Mouse (Mus musculus): ENCODE measurements around the gene Krt18. TPM values are rescaled to one million over a fixed set of nuclear protein-coding genes. Genes with fewer than 3 reads are reported as not detected.
A peak's percentile ranks its signal among the peaks of the same experiment; 100 is the strongest.

Gene Krt18
- polyA plus RNA-seq, 1 experiment from 2014 or later: 252 TPM

DNA sequence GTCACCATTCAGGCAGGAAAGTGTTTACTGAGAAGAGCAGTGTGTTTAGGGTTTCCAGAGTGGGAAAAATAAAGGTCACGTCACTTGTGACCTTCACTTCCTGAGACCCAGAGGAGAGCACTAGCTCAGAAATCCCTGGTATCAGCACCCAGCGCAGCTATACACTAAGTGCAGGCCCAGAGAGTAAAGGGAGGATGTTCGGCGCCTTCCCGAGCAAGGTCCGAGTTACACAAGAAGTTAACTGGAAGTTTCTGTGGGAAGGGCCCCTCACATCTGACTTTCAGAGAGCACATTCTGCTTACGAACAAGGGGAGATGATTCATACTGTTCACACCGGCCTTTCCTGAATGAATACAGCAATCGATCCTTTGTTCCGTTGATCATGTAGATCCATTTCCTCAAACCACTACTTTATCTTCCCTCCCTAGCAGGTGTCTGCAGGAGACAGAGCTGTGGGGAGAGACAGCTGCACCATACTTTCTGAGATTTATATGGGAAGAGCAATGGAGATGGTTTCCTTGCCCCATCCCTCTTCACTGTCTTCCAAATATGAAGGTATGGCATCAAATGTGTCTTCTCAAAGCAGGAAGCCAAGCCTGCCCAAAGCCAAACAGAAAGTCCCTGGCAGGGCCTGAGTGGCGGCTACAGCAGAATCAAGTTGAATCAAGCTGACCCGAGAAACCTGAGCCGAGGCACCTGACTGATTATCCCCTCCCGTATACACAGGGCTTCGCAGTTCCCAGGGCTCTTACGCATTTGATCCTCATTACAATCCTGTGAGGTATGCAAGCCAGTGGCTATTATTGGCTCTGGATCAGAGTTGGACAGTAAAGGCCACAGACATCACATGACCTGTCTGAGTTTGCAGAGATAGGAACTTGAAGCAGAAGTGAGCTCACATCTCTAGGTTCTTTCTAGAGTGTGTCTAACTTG lies 6.4 kb downstream of the Krt18 start:
- WGBS: 59% methylated on average over 16 of the region's 16 CpGs
- Histone ChIP-seq H3K9me3 (replicated peaks; ENCODE audit: low read length) (no peaks in the 10 kb centered on the region), H3K27ac (no peak overlapping the region), H3K36me3 (ENCODE audit: insufficient read depth, low read length) (0 out of 2 replicates have a peak, but pooled peaks cover 3% of the 10 kb centered on the region), H3K4me1 (replicated peaks; ENCODE audit: insufficient read depth, low read length) (no peaks in the 10 kb centered on the region), H3K9ac (ENCODE audit: low read depth, low read length) (no peak overlapping the region), H3K4me3 (replicated peaks; ENCODE audit: low read depth, low read length) (no peak overlapping the region), H3K4me2 (ENCODE audit: low read length) (no peak overlapping the region), H3K27me3 (ENCODE audit: insufficient read depth, low read length) (no peaks in the 10 kb centered on the region)
- DNase-seq (ENCODE audit: low spot score): no peak
- ATAC-seq (replicated peaks; ENCODE audit: low FRiP score, low read depth): no peak; the same call in 1 of the 2 replicates
- no peak for TF ChIP-seq CTCF (IDR thresholded peaks at IDR 0.05; ENCODE audit: low read depth)

DNA sequence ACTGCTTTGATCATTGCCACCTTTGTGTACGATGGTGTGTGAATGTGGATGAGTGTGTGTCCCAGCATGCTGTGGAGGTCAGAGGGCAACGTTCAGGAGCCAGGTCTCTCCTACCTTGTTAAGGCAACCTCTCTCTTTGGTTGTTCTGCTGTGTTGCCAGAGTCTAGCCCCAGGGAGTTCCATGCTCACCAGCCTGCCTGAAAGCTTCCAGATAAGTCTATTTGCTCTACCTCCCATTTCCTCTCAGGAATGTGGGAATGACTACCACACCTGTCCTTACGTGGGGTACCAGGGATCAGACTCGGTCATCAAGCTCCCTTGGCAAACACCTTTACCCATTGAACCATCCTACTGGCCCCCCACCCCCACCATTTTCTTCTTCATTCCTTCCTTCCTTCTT lies 12.3 kb downstream of the Krt18 start:
- Histone ChIP-seq H3K9ac (ENCODE audit: low read depth, low read length) (no peak overlapping the region), H3K9me3 (replicated peaks; ENCODE audit: low read length) (no peaks in the 10 kb centered on the region), H3K4me1 (replicated peaks; ENCODE audit: insufficient read depth, low read length) (no peaks in the 10 kb centered on the region), H3K27me3 (ENCODE audit: insufficient read depth, low read length) (no peaks in the 10 kb centered on the region), H3K36me3 (ENCODE audit: insufficient read depth, low read length) (no peaks in the 10 kb centered on the region), H3K4me2 (ENCODE audit: low read length) (no peak overlapping the region), H3K27ac (no peak overlapping the region), H3K4me3 (replicated peaks; ENCODE audit: low read depth, low read length) (no peak overlapping the region)
- 69% methylated on average over 4 of the region's 4 CpGs for WGBS
- DNase-seq (ENCODE audit: low spot score): no peak
- no peak for TF ChIP-seq CTCF (IDR thresholded peaks at IDR 0.05; ENCODE audit: low read depth)
- no peak for ATAC-seq (replicated peaks; ENCODE audit: low FRiP score, low read depth)

DNA sequence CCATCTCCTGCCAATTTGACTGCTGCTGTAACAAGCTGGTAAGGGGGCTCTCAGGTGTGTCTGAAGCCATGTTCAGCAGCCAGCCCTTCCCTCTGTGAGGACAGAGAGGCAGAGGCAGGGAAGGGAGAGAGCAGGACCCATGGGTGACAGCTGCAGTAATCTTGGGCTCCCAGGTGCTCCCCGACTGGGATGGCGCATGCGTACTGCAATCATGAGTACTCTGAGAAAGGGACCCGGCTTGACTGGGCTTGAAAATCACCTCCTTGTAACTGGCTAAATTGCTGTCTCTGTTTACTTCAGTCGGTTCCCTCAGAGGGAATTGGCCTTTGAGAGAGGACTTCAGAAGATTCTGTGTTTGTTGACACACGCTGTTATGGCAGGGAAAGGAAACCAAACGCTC lies 14.0 kb downstream of the Krt18 start:
- H3K4me3 ChIP-seq (replicated peaks; ENCODE audit: low read depth, low read length): no peak overlapping the region
- peak overlapping the region; percentile 44 for H3K4me2 ChIP-seq (ENCODE audit: low read length)
- no peaks in the 10 kb centered on the region for H3K9me3 ChIP-seq (replicated peaks; ENCODE audit: low read length)
- ATAC-seq (replicated peaks; ENCODE audit: low FRiP score, low read depth) (no peak), DNase-seq (ENCODE audit: low spot score) (no peak)
- no peak overlapping the region for H3K27ac ChIP-seq
- H3K9ac ChIP-seq (ENCODE audit: low read depth, low read length): no peak overlapping the region
- no peaks in the 10 kb centered on the region for H3K36me3 ChIP-seq (ENCODE audit: insufficient read depth, low read length)
- no peak for TF ChIP-seq CTCF (IDR thresholded peaks at IDR 0.05; ENCODE audit: low read depth)
- WGBS: 23% methylated on average over 7 of the region's 7 CpGs
- H3K4me1 ChIP-seq (replicated peaks; ENCODE audit: insufficient read depth, low read length): no peaks in the 10 kb centered on the region
- no peaks in the 10 kb centered on the region for H3K27me3 ChIP-seq (ENCODE audit: insufficient read depth, low read length)

GRCm38 (mm10) chr15:102044745-102045144 lies 16.8 kb downstream of the Krt18 start:
- Histone ChIP-seq H3K4me3 (replicated peaks; ENCODE audit: low read depth, low read length) (no peak overlapping the region), H3K27ac (no peak overlapping the region), H3K27me3 (ENCODE audit: insufficient read depth, low read length) (no peaks in the 10 kb centered on the region), H3K9me3 (replicated peaks; ENCODE audit: low read length) (no peaks in the 10 kb centered on the region), H3K9ac (ENCODE audit: low read depth, low read length) (no peak overlapping the region), H3K4me2 (ENCODE audit: low read length) (no peak overlapping the region), H3K4me1 (replicated peaks; ENCODE audit: insufficient read depth, low read length) (no peaks in the 10 kb centered on the region), H3K36me3 (ENCODE audit: insufficient read depth, low read length) (no peaks in the 10 kb centered on the region)
- 80% methylated on average over 3 of the region's 3 CpGs for WGBS
- DNase-seq (ENCODE audit: low spot score) (no peak), ATAC-seq (replicated peaks; ENCODE audit: low FRiP score, low read depth) (no peak)
- TF ChIP-seq CTCF (IDR thresholded peaks at IDR 0.05; ENCODE audit: low read depth): no peak

DNA sequence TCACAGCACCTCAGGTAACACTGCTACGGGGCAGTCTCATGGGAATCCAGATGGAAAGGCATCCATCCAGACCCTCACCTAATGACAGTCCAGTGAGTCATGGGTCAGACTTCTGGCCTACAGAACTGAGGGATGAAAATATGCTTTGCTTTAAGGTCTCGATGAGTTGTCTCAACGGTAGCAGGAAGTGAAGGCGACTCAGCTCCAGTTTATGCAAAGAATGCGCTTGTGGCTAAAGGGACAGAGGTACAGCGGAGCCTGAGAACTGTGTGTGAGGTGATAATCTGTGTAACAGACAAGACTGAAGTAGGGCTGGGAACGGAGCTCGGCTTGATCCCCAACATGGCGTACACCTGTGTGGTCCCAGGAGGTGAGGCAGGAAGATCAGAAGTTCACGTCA lies 17.7 kb downstream of the Krt18 start:
- H3K4me2 ChIP-seq (ENCODE audit: low read length): no peak overlapping the region
- WGBS: 83% methylated on average over 10 of the region's 10 CpGs
- no peaks in the 10 kb centered on the region for H3K27me3 ChIP-seq (ENCODE audit: insufficient read depth, low read length)
- H3K9ac ChIP-seq (ENCODE audit: low read depth, low read length): no peak overlapping the region
- no peaks in the 10 kb centered on the region for H3K36me3 ChIP-seq (ENCODE audit: insufficient read depth, low read length)
- ATAC-seq (replicated peaks; ENCODE audit: low FRiP score, low read depth) (no peak), DNase-seq (ENCODE audit: low spot score) (no peak)
- H3K9me3 ChIP-seq (replicated peaks; ENCODE audit: low read length): no peaks in the 10 kb centered on the region
- no peak overlapping the region for H3K27ac ChIP-seq
- H3K4me3 ChIP-seq (replicated peaks; ENCODE audit: low read depth, low read length): no peak overlapping the region
- no peak for TF ChIP-seq CTCF (IDR thresholded peaks at IDR 0.05; ENCODE audit: low read depth)
- H3K4me1 ChIP-seq (replicated peaks; ENCODE audit: insufficient read depth, low read length): no peaks in the 10 kb centered on the region

- TF ChIP-seq CTCF (IDR thresholded peaks at IDR 0.05; ENCODE audit: low read depth): no peak
- Histone ChIP-seq H3K27ac (no peak overlapping the region), H3K4me3 (replicated peaks; ENCODE audit: low read depth, low read length) (no peak overlapping the region), H3K27me3 (ENCODE audit: insufficient read depth, low read length) (no peaks in the 10 kb centered on the region), H3K4me1 (replicated peaks; ENCODE audit: insufficient read depth, low read length) (no peaks in the 10 kb centered on the region), H3K9ac (ENCODE audit: low read depth, low read length) (no peak overlapping the region), H3K9me3 (replicated peaks; ENCODE audit: low read length) (no peaks in the 10 kb centered on the region), H3K4me2 (ENCODE audit: low read length) (no peak overlapping the region), H3K36me3 (ENCODE audit: insufficient read depth, low read length) (no peaks in the 10 kb centered on the region)
- 86% methylated on average over 6 of the region's 6 CpGs for WGBS
- DNase-seq (ENCODE audit: low spot score) (no peak), ATAC-seq (replicated peaks; ENCODE audit: low FRiP score, low read depth) (no peak)
These were observed 20.0 kb downstream of the Krt18 start for GRCm38 (mm10) chr15:102048006-102048405.
